Mouse (Mus musculus) heart, embryonic 11.5 days (tissue): Measurements from ENCODE around the gene Atrn. TPM values are rescaled to one million over a fixed set of nuclear protein-coding genes. Genes with fewer than 3 reads are reported as not detected.
A peak's percentile ranks its signal among the peaks of the same experiment; 100 is the strongest.

ENCODE experiments used
- ATAC-seq: fragments of 200-750 bp; cut with Nextera tagmentation; replicated peaks from 2 replicates; pipeline ENCODE4 v1.8.0; 2017; ENCODE audit warnings: moderate library complexity; ENCODE audit not compliant: insufficient number of reproducible peaks, low FRiP score, low TSS enrichment
- H3K27ac ChIP-seq: fragments of 300-500 bp; sonication (generic); 2 replicates; pipeline ENCODE4 v1.5.1; 2014; ENCODE audit warnings: mild to moderate bottlenecking, low read depth, low read length
- H3K27me3 ChIP-seq: fragments of 300-500 bp; sonication (generic); 2 replicates; pipeline ENCODE4 v1.6.1; 2014; ENCODE audit warnings: mild to moderate bottlenecking, low read length, mixed read lengths; ENCODE audit not compliant: control insufficient read depth, insufficient read depth
- H3K36me3 ChIP-seq: fragments of 300-500 bp; sonication (generic); 2 replicates; pipeline ENCODE4 v1.6.1; 2014; ENCODE audit warnings: mild to moderate bottlenecking, low read length, moderate library complexity, mixed read lengths; ENCODE audit not compliant: control insufficient read depth, insufficient read depth
- H3K4me1 ChIP-seq: fragments of 300-500 bp; sonication (generic); 2 replicates; pipeline ENCODE4 v1.6.1; 2014; ENCODE audit warnings: low read length; ENCODE audit not compliant: control insufficient read depth, insufficient read depth
- H3K4me2 ChIP-seq: fragments of 300-500 bp; sonication (generic); 2 replicates; pipeline ENCODE4 v1.6.1; 2014; ENCODE audit warnings: mild to moderate bottlenecking, moderate library complexity
- H3K4me3 ChIP-seq: fragments of 300-500 bp; sonication (generic); 2 replicates; pipeline ENCODE4 v1.5.1; 2014; ENCODE audit warnings: low read depth, low read length
- H3K9ac ChIP-seq: fragments of 300-500 bp; sonication (generic); 2 replicates; pipeline ENCODE4 v1.6.1; 2014; ENCODE audit warnings: mild to moderate bottlenecking, low read depth, low read length, moderate library complexity
- H3K9me3 ChIP-seq: fragments of 300-500 bp; sonication (generic); replicated peaks from 2 replicates; pipeline ENCODE4 v1.6.1; 2016; ENCODE audit warnings: low read length; ENCODE audit not compliant: control insufficient read depth
- WGBS: fragments of 180-500 bp; shearing (Covaris S2); extraction: QIAGEN DNeasy Blood & Tissue Kit; methylation state at CpG from one replicate; pipeline ENCODE4 v1.1.7; 2014; ENCODE audit not compliant: insufficient replicate concordance; 5-methylcytosine and 5-hydroxymethylcytosine counted together
- polyA plus RNA-seq: library from polyadenylated mRNA; unstranded; fragments of >200 nt; fragmentation: Nextera tagmentation; extraction: Ambion mirVana; gene quantifications from 2 replicates; pipeline ENCODE4 v1.2.1, GENCODE M21; 2014

The Atrn gene
- polyA plus RNA-seq, 1 experiment from 2014 or later: 8.0 TPM

DNA sequence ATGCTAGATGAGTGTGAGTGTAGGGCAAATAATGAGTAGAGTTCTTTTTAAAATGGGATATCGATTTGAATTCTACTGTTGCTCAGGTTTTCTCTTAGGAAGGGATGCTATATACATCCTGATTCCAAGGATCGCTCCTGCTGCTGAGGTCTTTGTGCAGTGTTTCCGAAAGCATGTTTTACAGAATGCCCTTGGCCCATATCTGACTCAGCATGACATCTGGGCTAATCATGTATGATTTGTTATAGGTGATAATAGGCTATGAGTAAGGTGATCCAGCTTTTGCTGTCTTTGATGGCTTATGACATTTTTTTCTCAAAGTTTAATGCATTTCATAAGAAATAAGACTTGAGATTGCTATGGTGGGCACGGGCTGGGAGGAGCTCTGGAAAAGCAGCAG, 66.1 kb downstream of the Atrn start:
- ATAC-seq: no peak
- peaks cover 4% of the 10 kb centered on the region; the same call in 1 of the 2 replicates for H3K36me3 ChIP-seq
- no peak overlapping the region for H3K4me3 ChIP-seq
- no peaks in the 10 kb centered on the region for H3K27me3 ChIP-seq
- no peaks in the 10 kb centered on the region for H3K9me3 ChIP-seq
- no peaks in the 10 kb centered on the region; the same call in 1 of the 2 replicates for H3K4me1 ChIP-seq
- no peak overlapping the region for H3K9ac ChIP-seq
- H3K27ac ChIP-seq: no peak overlapping the region
- WGBS: 88% methylated on average over 4 of the region's 4 CpGs
- no peak overlapping the region for H3K4me2 ChIP-seq

DNA sequence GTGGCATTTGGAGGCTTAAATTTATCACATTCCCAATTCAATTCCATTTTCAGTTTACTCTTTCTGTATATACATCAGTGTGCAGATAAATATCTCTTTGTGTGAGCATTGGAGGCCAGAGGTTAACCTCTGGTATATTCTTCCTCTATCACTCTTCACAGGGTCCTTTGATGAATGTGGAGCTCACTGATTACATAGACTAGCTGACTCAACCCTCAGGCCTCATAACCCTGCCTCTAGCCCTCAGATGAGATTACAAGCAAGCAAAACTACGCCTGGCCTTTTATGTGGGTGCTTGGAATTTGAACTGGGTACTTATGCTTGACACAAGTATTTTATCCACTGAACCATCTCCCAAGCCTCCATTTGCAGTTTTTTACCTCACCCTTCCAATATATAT, 68.6 kb downstream of the Atrn start:
- Histone ChIP-seq H3K4me3 (no peak overlapping the region), H3K27ac (no peak overlapping the region), H3K36me3 (peaks cover 4% of the 10 kb centered on the region), H3K9me3 (no peaks in the 10 kb centered on the region), H3K4me1 (peaks cover 10% of the 10 kb centered on the region), H3K9ac (no peak overlapping the region), H3K4me2 (no peak overlapping the region), H3K27me3 (no peaks in the 10 kb centered on the region)
- peak; percentile 71 for ATAC-seq
- 64% methylated on average over 1 of the region's 1 CpGs for WGBS

DNA sequence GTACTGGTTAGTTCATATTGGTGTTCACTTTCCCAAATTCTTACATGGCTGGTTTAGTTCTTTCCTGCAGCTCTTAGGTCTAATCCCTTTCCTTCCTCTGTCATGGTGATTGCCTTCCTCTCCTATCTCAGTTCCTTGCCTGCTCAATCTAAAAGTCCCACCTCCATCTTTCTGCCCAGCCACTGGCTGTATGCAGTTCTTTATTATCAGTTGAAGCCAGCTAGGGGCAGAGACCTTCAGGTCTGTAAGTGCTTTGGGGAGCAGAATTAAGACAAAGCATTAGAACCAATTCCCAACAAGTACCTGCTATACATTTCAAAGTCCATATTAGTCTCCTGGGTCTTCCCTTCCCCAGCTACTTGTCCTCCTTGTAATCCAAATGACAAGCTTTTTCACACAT, 71.3 kb downstream of the Atrn start:
- Histone ChIP-seq H3K27ac (peak overlapping the region; percentile 42; the same call in 1 of the 2 replicates), H3K4me3 (no peak overlapping the region), H3K9ac (no peak overlapping the region), H3K27me3 (no peaks in the 10 kb centered on the region), H3K4me1 (peaks cover 10% of the 10 kb centered on the region), H3K9me3 (no peaks in the 10 kb centered on the region), H3K4me2 (no peak overlapping the region), H3K36me3 (peaks cover 4% of the 10 kb centered on the region)
- peak; percentile 46; the same call in 1 of the 2 replicates for ATAC-seq

DNA sequence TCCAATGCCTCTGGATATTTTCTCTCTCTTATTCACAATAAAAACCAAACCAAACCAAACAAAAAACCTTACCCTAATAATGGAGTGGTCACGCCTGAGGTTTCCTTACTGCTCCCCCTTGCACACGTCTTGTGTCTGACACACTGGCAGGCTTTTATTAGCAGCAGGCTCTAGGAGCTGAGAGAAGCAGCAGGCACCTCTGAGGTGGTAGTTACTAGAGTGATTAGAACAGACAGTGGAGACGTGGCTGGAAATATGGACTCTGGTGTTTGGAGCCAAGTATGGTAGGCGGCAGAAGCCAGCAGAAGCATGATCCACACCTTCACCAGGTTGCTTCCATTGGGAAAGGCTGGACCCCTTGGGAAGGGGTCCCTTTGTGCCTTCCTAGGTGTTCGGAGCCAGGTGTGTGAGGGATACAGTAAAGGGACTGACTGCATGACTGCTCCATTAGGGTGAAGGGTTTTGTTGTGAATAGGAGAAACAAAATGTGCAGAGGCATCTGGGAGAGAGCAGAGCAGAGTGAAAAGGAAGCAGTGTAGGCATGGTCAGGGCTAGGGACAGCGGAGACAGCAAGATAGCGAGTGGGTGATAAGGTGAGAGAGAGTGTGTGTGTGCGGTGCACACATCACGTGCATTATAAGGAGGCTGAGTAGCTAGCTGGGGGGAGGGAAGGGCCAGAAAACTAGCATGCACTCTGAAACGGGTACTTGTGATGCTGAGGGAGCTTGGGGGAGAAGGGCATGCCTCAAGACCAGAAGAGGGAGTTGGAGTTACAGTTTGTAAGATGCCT, 72.0 kb downstream of the Atrn start:
- H3K4me1 ChIP-seq: peaks cover 10% of the 10 kb centered on the region
- no peak overlapping the region for H3K4me3 ChIP-seq
- peak overlapping the region; percentile 42; the same call in 1 of the 2 replicates for H3K27ac ChIP-seq
- no peak overlapping the region for H3K9ac ChIP-seq
- H3K27me3 ChIP-seq: no peaks in the 10 kb centered on the region
- peaks cover 4% of the 10 kb centered on the region for H3K36me3 ChIP-seq
- WGBS: 41% methylated on average over 10 of the region's 10 CpGs
- no peaks in the 10 kb centered on the region for H3K9me3 ChIP-seq
- H3K4me2 ChIP-seq: peak overlapping the region; percentile 14; the same call in 1 of the 2 replicates
- ATAC-seq: no peak

DNA sequence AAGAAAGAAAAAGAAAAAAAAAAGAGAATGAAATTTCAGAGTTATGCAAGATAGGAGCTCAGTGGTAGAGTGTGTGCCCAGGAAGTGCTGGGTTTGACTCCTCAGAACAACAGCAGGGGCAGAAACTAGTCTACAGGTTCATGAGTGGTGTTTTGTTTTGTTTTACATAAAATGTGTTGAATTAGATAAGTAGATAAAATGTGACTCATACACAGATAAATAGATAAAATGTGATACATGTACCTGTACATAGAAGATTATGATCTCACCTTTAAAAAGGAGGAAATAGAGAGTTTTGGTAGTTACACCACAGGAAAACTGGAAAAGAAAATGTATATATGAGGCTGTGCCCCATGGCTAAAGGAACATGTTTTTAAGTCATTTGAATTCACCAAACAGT, 72.8 kb downstream of the Atrn start:
- Histone ChIP-seq H3K27me3 (no peaks in the 10 kb centered on the region), H3K4me1 (peaks cover 10% of the 10 kb centered on the region), H3K4me2 (no peak overlapping the region), H3K27ac (no peak overlapping the region), H3K9me3 (no peaks in the 10 kb centered on the region), H3K4me3 (no peak overlapping the region), H3K36me3 (no peaks in the 10 kb centered on the region; the same call in 1 of the 2 replicates), H3K9ac (no peak overlapping the region)
- ATAC-seq: no peak

DNA sequence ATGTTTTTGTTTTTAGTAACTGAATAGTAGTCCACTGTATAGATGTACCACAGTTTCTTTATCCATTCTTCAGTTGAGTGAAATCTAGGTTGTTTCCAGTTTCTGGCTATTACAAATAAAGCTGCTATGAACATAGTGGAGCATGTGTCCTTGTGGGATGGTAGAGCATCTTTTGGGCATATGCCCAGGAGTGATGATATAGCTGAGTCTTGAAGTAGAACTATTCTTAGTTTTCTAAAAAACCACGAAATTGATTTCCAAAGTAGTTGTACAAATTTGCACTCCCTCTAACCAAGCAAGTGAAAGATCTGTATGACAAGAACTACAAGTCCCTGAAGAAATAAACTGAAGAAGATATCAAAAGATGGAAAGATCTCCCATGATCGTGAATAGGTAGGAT, 86.5 kb downstream of the Atrn start:
- Histone ChIP-seq H3K36me3 (no peaks in the 10 kb centered on the region; the same call in none of the 2 replicates), H3K4me2 (no peak overlapping the region), H3K4me3 (no peak overlapping the region), H3K27ac (no peak overlapping the region), H3K9ac (no peak overlapping the region), H3K4me1 (no peaks in the 10 kb centered on the region), H3K9me3 (no peaks in the 10 kb centered on the region), H3K27me3 (no peaks in the 10 kb centered on the region)
- ATAC-seq: no peak
- WGBS: 87% methylated on average over 2 of the region's 2 CpGs

DNA sequence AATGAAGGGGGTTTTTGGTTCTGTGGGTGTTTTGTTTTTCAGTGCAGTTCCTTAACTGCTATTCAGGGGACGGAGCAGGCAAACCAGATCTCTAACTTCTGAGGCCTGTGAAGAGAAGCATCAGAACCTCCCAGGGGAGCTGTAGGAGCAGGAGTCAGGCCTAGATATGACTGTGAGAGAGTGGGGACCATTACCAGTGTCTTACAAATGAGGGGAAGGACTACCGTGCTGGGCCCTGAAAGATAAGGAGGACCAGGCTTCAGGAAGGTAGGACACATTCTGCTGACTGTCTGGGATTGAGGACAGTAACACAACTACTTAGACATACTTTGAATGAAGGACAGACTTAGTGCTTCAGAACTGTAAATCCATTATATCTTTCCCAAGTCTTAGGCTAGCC, 102.8 kb downstream of the Atrn start:
- WGBS: 66% methylated on average over 2 of the region's 2 CpGs
- H3K36me3 ChIP-seq: peaks cover 4% of the 10 kb centered on the region; the same call in 1 of the 2 replicates
- ATAC-seq: no peak

DNA sequence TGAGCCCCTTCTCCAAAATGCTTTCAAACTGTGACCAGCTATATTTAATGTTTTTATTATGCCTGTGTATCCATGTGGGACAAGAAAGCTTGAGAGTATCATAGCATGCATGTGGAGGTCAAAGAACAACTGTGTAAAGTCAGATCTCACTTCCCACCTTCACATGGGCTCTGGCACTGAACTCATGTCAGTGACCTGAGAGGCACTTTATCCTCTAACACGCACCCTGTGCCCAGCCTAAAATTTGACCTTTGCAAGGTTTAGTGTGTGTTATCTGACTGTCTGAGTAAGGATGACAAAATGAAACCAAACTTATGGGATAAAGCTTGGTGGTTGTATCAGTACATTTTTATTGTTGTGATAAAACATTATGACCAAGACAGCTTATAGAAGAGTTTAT, 104.3 kb downstream of the Atrn start:
- no peaks in the 10 kb centered on the region for H3K4me1 ChIP-seq
- H3K4me3 ChIP-seq: no peak overlapping the region
- peaks cover 4% of the 10 kb centered on the region for H3K36me3 ChIP-seq
- no peak overlapping the region for H3K4me2 ChIP-seq
- ATAC-seq: no peak
- no peaks in the 10 kb centered on the region for H3K27me3 ChIP-seq
- WGBS: 80% methylated on average over 1 of the region's 1 CpGs
- no peak overlapping the region for H3K9ac ChIP-seq
- H3K9me3 ChIP-seq: no peaks in the 10 kb centered on the region
- H3K27ac ChIP-seq: no peak overlapping the region

More for the DNA sequence above, 102.8 kb downstream of the Atrn start:
- H3K4me3 ChIP-seq: no peak overlapping the region
- H3K4me1 ChIP-seq: no peaks in the 10 kb centered on the region
- no peak overlapping the region for H3K9ac ChIP-seq
- H3K4me2 ChIP-seq: no peak overlapping the region
- no peak overlapping the region for H3K27ac ChIP-seq
- no peaks in the 10 kb centered on the region for H3K27me3 ChIP-seq
- no peaks in the 10 kb centered on the region for H3K9me3 ChIP-seq

DNA sequence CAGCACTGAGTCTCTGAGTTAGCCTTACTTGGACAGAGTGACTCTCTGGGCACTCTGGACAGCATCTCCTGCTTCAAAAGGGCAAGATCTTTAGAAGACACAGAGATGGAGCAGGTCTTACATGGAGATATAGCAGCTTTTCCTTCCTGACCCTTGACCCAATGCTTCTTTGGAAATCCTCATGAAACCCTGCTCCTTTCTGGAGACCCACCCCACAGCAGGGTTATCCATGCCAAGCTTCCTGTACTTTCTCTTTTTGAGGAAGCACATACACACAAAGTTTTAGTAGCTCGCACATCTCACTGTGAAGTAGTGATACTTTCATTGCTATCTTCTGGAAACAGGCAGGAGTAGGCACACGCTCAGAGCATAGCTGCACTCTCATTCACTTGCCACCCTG, 118.9 kb downstream of the Atrn start:
- H3K4me3 ChIP-seq: no peak overlapping the region
- no peak for ATAC-seq
- H3K36me3 ChIP-seq: peaks cover 5% of the 10 kb centered on the region
- peaks cover 4% of the 10 kb centered on the region for H3K4me1 ChIP-seq
- H3K9ac ChIP-seq: no peak overlapping the region
- no peaks in the 10 kb centered on the region for H3K9me3 ChIP-seq
- no peak overlapping the region for H3K27ac ChIP-seq
- H3K4me2 ChIP-seq: no peak overlapping the region
- H3K27me3 ChIP-seq: no peaks in the 10 kb centered on the region
- 84% methylated on average over 2 of the region's 2 CpGs for WGBS
